Mouse (Mus musculus) bone marrow, adult 2 months (tissue): ENCODE measurements around the gene Tmc5. TPM values are rescaled to one million over a fixed set of nuclear protein-coding genes. Genes with fewer than 3 reads are reported as not detected.

Experiments
- H3K27ac ChIP-seq: fragments of 200-500 bp; 2 replicates; pipeline ENCODE4 v1.5.1; 2012; ENCODE audit warnings: low read depth, mild to moderate bottlenecking, control low read depth, inconsistent platforms, low read length; ENCODE audit not compliant: control insufficient read depth, poor library complexity, insufficient read depth
- H3K4me1 ChIP-seq: fragments of 200-500 bp; 2 replicates; pipeline ENCODE4 v1.6.1; 2011; ENCODE audit warnings: low read length; ENCODE audit not compliant: control insufficient read depth, insufficient read depth
- H3K4me3 ChIP-seq: fragments of 200-500 bp; replicated peaks from 2 replicates; pipeline ENCODE3; 2011; ENCODE audit warnings: mild to moderate bottlenecking, low read depth, low read length, control low read depth; ENCODE audit not compliant: control insufficient read depth
- CTCF ChIP-seq: fragments of 200-500 bp; IDR thresholded peaks from 2 replicates; pipeline ENCODE4 v1.5.1; 2011; ENCODE audit warnings: low read length, control low read depth; ENCODE audit not compliant: control insufficient read depth, insufficient read depth
- POLR2A ChIP-seq: fragments of 200-500 bp; IDR thresholded peaks from 2 replicates; pipeline ENCODE4 v1.6.1; 2011; ENCODE audit warnings: low read depth, mild to moderate bottlenecking, control low read depth, low read length, borderline replicate concordance; ENCODE audit not compliant: control insufficient read depth
- WGBS: fragments of 180-500 bp; shearing (Covaris S2); methylation state at CpG from one replicate; pipeline ENCODE4 v1.1.7; 2018; 5-methylcytosine and 5-hydroxymethylcytosine counted together
- polyA plus RNA-seq: library from polyadenylated mRNA; stranded (reverse); fragments of >200 nt; gene quantifications from 2 replicates; pipeline ENCODE4 v1.2.4, GENCODE M21; 2011; ENCODE audit warnings: low replicate concordance; ENCODE audit not compliant: missing spikeins, insufficient read depth, insufficient read length

Tmc5 gene
- polyA plus RNA-seq, 1 experiment: not detected

GRCm38 (mm10) chr7:118599954-118600631 is 3.0 kb downstream of the Tmc5 start:
- no peaks in the 10 kb centered on the region for H3K4me1 ChIP-seq
- WGBS: 12% methylated on average over 12 of the region's 12 CpGs
- TF ChIP-seq POLR2A (no peak), CTCF (no peak)

GRCm38 (mm10) chr7:118604842-118605241 is 7.7 kb downstream of the Tmc5 start:
- WGBS: 70% methylated on average over 8 of the region's 8 CpGs
- TF ChIP-seq CTCF (no peak), POLR2A (no peak)
- no peaks in the 10 kb centered on the region for H3K4me1 ChIP-seq
- H3K4me3 ChIP-seq: no peak overlapping the region
- no peak overlapping the region for H3K27ac ChIP-seq

More at GRCm38 (mm10) chr7:118599954-118600631, 3.0 kb downstream of the Tmc5 start:
- Histone ChIP-seq H3K4me3 (no peak overlapping the region), H3K27ac (no peak overlapping the region)

- TF ChIP-seq POLR2A (no peak), CTCF (no peak)
- no peak overlapping the region for H3K4me3 ChIP-seq
- 89% methylated on average over 7 of the region's 7 CpGs for WGBS
- no peaks in the 10 kb centered on the region for H3K4me1 ChIP-seq
- H3K27ac ChIP-seq: no peak overlapping the region
Measured at GRCm38 (mm10) chr7:118609815-118610214, 12.7 kb downstream of the Tmc5 start.

GRCm38 (mm10) chr7:118610721-118611120 is 13.6 kb downstream of the Tmc5 start:
- WGBS: 83% methylated on average over 13 of the region's 13 CpGs
- Histone ChIP-seq H3K4me1 (no peaks in the 10 kb centered on the region), H3K4me3 (no peak overlapping the region), H3K27ac (no peak overlapping the region)
- TF ChIP-seq CTCF (no peak), POLR2A (no peak)

GRCm38 (mm10) chr7:118611185-118611749 is 14.2 kb downstream of the Tmc5 start:
- 86% methylated on average over 4 of the region's 4 CpGs for WGBS
- H3K4me1 ChIP-seq: no peaks in the 10 kb centered on the region
- TF ChIP-seq POLR2A (no peak), CTCF (no peak)
- no peak overlapping the region for H3K27ac ChIP-seq
- H3K4me3 ChIP-seq: no peak overlapping the region

- no peak overlapping the region for H3K4me3 ChIP-seq
- 84% methylated on average over 8 of the region's 8 CpGs for WGBS
- no peaks in the 10 kb centered on the region for H3K4me1 ChIP-seq
- TF ChIP-seq POLR2A (no peak), CTCF (no peak)
- no peak overlapping the region for H3K27ac ChIP-seq
Measured at GRCm38 (mm10) chr7:118611933-118612332, 14.8 kb downstream of the Tmc5 start.

GRCm38 (mm10) chr7:118614076-118614475 is 17.0 kb downstream of the Tmc5 start:
- Histone ChIP-seq H3K4me1 (no peaks in the 10 kb centered on the region), H3K27ac (no peak overlapping the region), H3K4me3 (no peak overlapping the region)
- 72% methylated on average over 13 of the region's 13 CpGs for WGBS
- TF ChIP-seq POLR2A: no peak
- TF ChIP-seq CTCF: no peak

GRCm38 (mm10) chr7:118618104-118618503 is 21.0 kb downstream of the Tmc5 start:
- Histone ChIP-seq H3K27ac (no peak overlapping the region), H3K4me3 (no peak overlapping the region), H3K4me1 (no peaks in the 10 kb centered on the region)
- WGBS: 79% methylated on average over 5 of the region's 5 CpGs
- no peak for TF ChIP-seq CTCF
- TF ChIP-seq POLR2A: no peak

GRCm38 (mm10) chr7:118620243-118620906 is 23.3 kb downstream of the Tmc5 start:
- TF ChIP-seq POLR2A: no peak
- 85% methylated on average over 7 of the region's 7 CpGs for WGBS

More at GRCm38 (mm10) chr7:118620243-118620906, 23.3 kb downstream of the Tmc5 start:
- no peak overlapping the region for H3K4me3 ChIP-seq
- no peaks in the 10 kb centered on the region for H3K4me1 ChIP-seq
- H3K27ac ChIP-seq: no peak overlapping the region
